Mouse (Mus musculus): ENCODE measurements around the gene Ddx27. TPM values are rescaled to one million over a fixed set of nuclear protein-coding genes. Genes with fewer than 3 reads are reported as not detected.

Gene Ddx27
- polyA plus RNA-seq, 1 experiment from 2014 or later, result 42.6 TPM

- H3K9me3 ChIP-seq (replicated peaks; ENCODE audit: control insufficient read depth, low read length), result no peaks in the 10 kb centered on the region
- no peak overlapping the region for H3K27ac ChIP-seq (replicated peaks; ENCODE audit: low read depth, low read length)
- no peak for ATAC-seq (replicated peaks; ENCODE audit: insufficient number of reproducible peaks, low FRiP score, low TSS enrichment, low read depth)
- peaks cover 15% of the 10 kb centered on the region for H3K36me3 ChIP-seq (replicated peaks; ENCODE audit: control insufficient read depth, insufficient read depth, low read depth, low read length)
- no peak overlapping the region for H3K4me3 ChIP-seq (ENCODE audit: low read depth, low read length)
- H3K4me1 ChIP-seq (ENCODE audit: control insufficient read depth, insufficient read depth, low read length), result no peaks in the 10 kb centered on the region
- WGBS, result 96% methylated on average over 12 of the region's 12 CpGs
- H3K4me2 ChIP-seq (ENCODE audit: low read depth, low read length), result no peak overlapping the region
- H3K9ac ChIP-seq (replicated peaks; ENCODE audit: low read length), result no peak overlapping the region
- no peak for DNase-seq (ENCODE audit: low spot score)
- H3K27me3 ChIP-seq (ENCODE audit: control insufficient read depth, insufficient read depth, low read length), result no peaks in the 10 kb centered on the region
Observed at GRCm38 (mm10) chr2:167037710-167038109, 22.7 kb downstream of the Ddx27 start.

GRCm38 (mm10) chr2:167038297-167038696, 23.3 kb downstream of the Ddx27 start:
- H3K9ac ChIP-seq (replicated peaks; ENCODE audit: low read length), result no peak overlapping the region
- 92% methylated on average over 6 of the region's 6 CpGs for WGBS
- no peaks in the 10 kb centered on the region for H3K4me1 ChIP-seq (ENCODE audit: control insufficient read depth, insufficient read depth, low read length)
- peaks cover 17% of the 10 kb centered on the region for H3K36me3 ChIP-seq (replicated peaks; ENCODE audit: control insufficient read depth, insufficient read depth, low read depth, low read length)
- H3K4me3 ChIP-seq (ENCODE audit: low read depth, low read length), result no peak overlapping the region
- H3K27me3 ChIP-seq (ENCODE audit: control insufficient read depth, insufficient read depth, low read length), result no peaks in the 10 kb centered on the region
- ATAC-seq (replicated peaks; ENCODE audit: insufficient number of reproducible peaks, low FRiP score, low TSS enrichment, low read depth) (no peak), DNase-seq (ENCODE audit: low spot score) (no peak)
- H3K27ac ChIP-seq (replicated peaks; ENCODE audit: low read depth, low read length), result no peak overlapping the region
- no peaks in the 10 kb centered on the region for H3K9me3 ChIP-seq (replicated peaks; ENCODE audit: control insufficient read depth, low read length)
- no peak overlapping the region for H3K4me2 ChIP-seq (ENCODE audit: low read depth, low read length)

DNA sequence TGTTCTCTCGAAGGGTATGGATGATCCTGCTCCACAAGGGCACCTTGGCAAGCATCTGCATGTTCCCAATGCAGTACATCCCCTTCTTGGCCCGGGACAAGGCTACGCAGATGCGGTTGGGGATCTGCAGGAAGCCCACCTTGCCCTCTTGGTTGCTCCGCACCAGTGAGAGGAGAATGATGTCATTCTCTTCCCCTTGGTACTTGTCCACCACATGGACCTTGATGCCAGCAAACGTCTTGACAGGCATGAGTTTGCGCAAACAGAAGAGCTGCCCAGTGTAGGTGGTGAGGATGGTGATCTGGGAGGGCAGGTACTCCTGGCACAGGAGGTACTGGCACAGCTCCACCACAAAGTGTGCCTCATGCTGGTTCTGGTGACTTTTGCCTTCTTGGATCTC, 23.7 kb downstream of the Ddx27 start:
- ATAC-seq (replicated peaks; ENCODE audit: insufficient number of reproducible peaks, low FRiP score, low TSS enrichment, low read depth), result no peak
- DNase-seq (ENCODE audit: low spot score), result no peak
- H3K4me3 ChIP-seq (ENCODE audit: low read depth, low read length), result no peak overlapping the region
- H3K4me2 ChIP-seq (ENCODE audit: low read depth, low read length), result no peak overlapping the region
- H3K27me3 ChIP-seq (ENCODE audit: control insufficient read depth, insufficient read depth, low read length), result no peaks in the 10 kb centered on the region
- H3K4me1 ChIP-seq (ENCODE audit: control insufficient read depth, insufficient read depth, low read length), result no peaks in the 10 kb centered on the region
- H3K9ac ChIP-seq (replicated peaks; ENCODE audit: low read length), result no peak overlapping the region
- H3K27ac ChIP-seq (replicated peaks; ENCODE audit: low read depth, low read length), result no peak overlapping the region
- H3K9me3 ChIP-seq (replicated peaks; ENCODE audit: control insufficient read depth, low read length), result no peaks in the 10 kb centered on the region
- H3K36me3 ChIP-seq (replicated peaks; ENCODE audit: control insufficient read depth, insufficient read depth, low read depth, low read length), result peaks cover 15% of the 10 kb centered on the region
- WGBS, result 91% methylated on average over 7 of the region's 7 CpGs

GRCm38 (mm10) chr2:167039386-167039785, 24.4 kb downstream of the Ddx27 start:
- Histone ChIP-seq H3K4me3 (ENCODE audit: low read depth, low read length) (no peak overlapping the region), H3K9ac (replicated peaks; ENCODE audit: low read length) (no peak overlapping the region), H3K36me3 (replicated peaks; ENCODE audit: control insufficient read depth, insufficient read depth, low read depth, low read length) (peaks cover 9% of the 10 kb centered on the region), H3K4me2 (ENCODE audit: low read depth, low read length) (no peak overlapping the region), H3K27ac (replicated peaks; ENCODE audit: low read depth, low read length) (no peak overlapping the region), H3K9me3 (replicated peaks; ENCODE audit: control insufficient read depth, low read length) (no peaks in the 10 kb centered on the region), H3K27me3 (ENCODE audit: control insufficient read depth, insufficient read depth, low read length) (no peaks in the 10 kb centered on the region), H3K4me1 (ENCODE audit: control insufficient read depth, insufficient read depth, low read length) (no peaks in the 10 kb centered on the region)
- ATAC-seq (replicated peaks; ENCODE audit: insufficient number of reproducible peaks, low FRiP score, low TSS enrichment, low read depth) (no peak), DNase-seq (ENCODE audit: low spot score) (no peak)
- 92% methylated on average over 8 of the region's 8 CpGs for WGBS

GRCm38 (mm10) chr2:167043400-167044121, 28.6 kb downstream of the Ddx27 start:
- H3K4me1 ChIP-seq (ENCODE audit: control insufficient read depth, insufficient read depth, low read length), result no peaks in the 10 kb centered on the region
- H3K27me3 ChIP-seq (ENCODE audit: control insufficient read depth, insufficient read depth, low read length), result no peaks in the 10 kb centered on the region
- no peak overlapping the region for H3K9ac ChIP-seq (replicated peaks; ENCODE audit: low read length)
- DNase-seq (ENCODE audit: low spot score) (no peak), ATAC-seq (replicated peaks; ENCODE audit: insufficient number of reproducible peaks, low FRiP score, low TSS enrichment, low read depth) (0 out of 2 replicates have a peak, but pooled peaks have one; percentile 52)
- no peak overlapping the region for H3K4me2 ChIP-seq (ENCODE audit: low read depth, low read length)
- H3K4me3 ChIP-seq (ENCODE audit: low read depth, low read length), result no peak overlapping the region
- H3K36me3 ChIP-seq (replicated peaks; ENCODE audit: control insufficient read depth, insufficient read depth, low read depth, low read length), result peaks cover 8% of the 10 kb centered on the region
- H3K27ac ChIP-seq (replicated peaks; ENCODE audit: low read depth, low read length), result no peak overlapping the region
- 90% methylated on average over 12 of the region's 12 CpGs for WGBS
- H3K9me3 ChIP-seq (replicated peaks; ENCODE audit: control insufficient read depth, low read length), result no peaks in the 10 kb centered on the region

GRCm38 (mm10) chr2:167048223-167048622, 33.2 kb downstream of the Ddx27 start:
- H3K4me1 ChIP-seq (ENCODE audit: control insufficient read depth, insufficient read depth, low read length), result no peaks in the 10 kb centered on the region
- 94% methylated on average over 10 of the region's 10 CpGs for whole genome bisulfite sequencing
- H3K27ac ChIP-seq (replicated peaks; ENCODE audit: low read depth, low read length), result no peak overlapping the region
- DNase-seq (ENCODE audit: low spot score) (no peak), ATAC-seq (replicated peaks; ENCODE audit: insufficient number of reproducible peaks, low FRiP score, low TSS enrichment, low read depth) (no peak)
- peaks cover 6% of the 10 kb centered on the region for H3K36me3 ChIP-seq (replicated peaks; ENCODE audit: control insufficient read depth, insufficient read depth, low read depth, low read length)
- H3K9me3 ChIP-seq (replicated peaks; ENCODE audit: control insufficient read depth, low read length), result no peaks in the 10 kb centered on the region
- no peak overlapping the region for H3K4me2 ChIP-seq (ENCODE audit: low read depth, low read length)
- H3K4me3 ChIP-seq (ENCODE audit: low read depth, low read length), result no peak overlapping the region
- H3K27me3 ChIP-seq (ENCODE audit: control insufficient read depth, insufficient read depth, low read length), result no peaks in the 10 kb centered on the region
- no peak overlapping the region for H3K9ac ChIP-seq (replicated peaks; ENCODE audit: low read length)

- H3K4me1 ChIP-seq (ENCODE audit: control insufficient read depth, insufficient read depth, low read length), result no peaks in the 10 kb centered on the region
- no peak overlapping the region for H3K9ac ChIP-seq (replicated peaks; ENCODE audit: low read length)
- H3K4me3 ChIP-seq (ENCODE audit: low read depth, low read length), result no peak overlapping the region
- H3K27ac ChIP-seq (replicated peaks; ENCODE audit: low read depth, low read length), result no peak overlapping the region
- DNase-seq (ENCODE audit: low spot score) (no peak), ATAC-seq (replicated peaks; ENCODE audit: insufficient number of reproducible peaks, low FRiP score, low TSS enrichment, low read depth) (no peak)
- peaks cover 6% of the 10 kb centered on the region for H3K36me3 ChIP-seq (replicated peaks; ENCODE audit: control insufficient read depth, insufficient read depth, low read depth, low read length)
- 90% methylated on average over 8 of the region's 8 CpGs for WGBS
- no peaks in the 10 kb centered on the region for H3K27me3 ChIP-seq (ENCODE audit: control insufficient read depth, insufficient read depth, low read length)
- no peaks in the 10 kb centered on the region for H3K9me3 ChIP-seq (replicated peaks; ENCODE audit: control insufficient read depth, low read length)
- H3K4me2 ChIP-seq (ENCODE audit: low read depth, low read length), result no peak overlapping the region
Observed at GRCm38 (mm10) chr2:167048698-167049358, 33.8 kb downstream of the Ddx27 start.

DNA sequence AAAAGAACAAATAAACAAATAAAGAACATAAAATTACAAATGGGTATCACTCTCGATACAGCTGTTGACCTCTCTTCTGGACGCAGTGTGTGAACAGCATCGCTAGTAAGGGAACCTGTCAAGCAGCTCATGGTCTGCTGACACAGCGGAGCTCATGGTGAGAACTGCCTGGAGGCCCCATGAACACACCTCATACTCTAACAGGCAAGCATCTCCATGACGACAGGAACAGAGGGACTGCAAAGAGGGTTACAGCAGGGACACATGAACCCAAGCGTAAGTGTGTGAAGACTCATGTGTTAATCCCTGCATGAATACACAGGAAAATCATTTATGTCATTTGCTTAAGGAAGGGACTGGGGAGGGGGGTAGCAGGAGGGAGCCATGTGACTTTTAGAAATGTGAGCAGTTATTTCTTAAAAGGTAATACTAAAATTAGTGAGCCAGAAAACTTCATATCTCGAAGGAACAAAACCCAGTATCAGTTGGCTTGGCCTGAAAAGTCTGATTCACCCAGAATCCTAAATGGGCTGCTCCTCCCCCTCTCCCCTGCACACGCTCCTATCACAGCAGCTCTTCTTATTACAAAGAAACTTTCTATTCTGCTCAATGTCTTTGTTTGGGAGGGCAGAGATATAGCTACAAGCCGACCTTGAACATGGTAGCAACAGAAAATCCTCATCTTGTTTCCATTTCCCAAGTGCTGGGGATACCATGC, 38.3 kb downstream of the Ddx27 start:
- Histone ChIP-seq H3K27ac (replicated peaks; ENCODE audit: low read depth, low read length) (no peak overlapping the region), H3K27me3 (ENCODE audit: control insufficient read depth, insufficient read depth, low read length) (no peaks in the 10 kb centered on the region), H3K4me1 (ENCODE audit: control insufficient read depth, insufficient read depth, low read length) (no peaks in the 10 kb centered on the region), H3K4me3 (ENCODE audit: low read depth, low read length) (no peak overlapping the region), H3K9me3 (replicated peaks; ENCODE audit: control insufficient read depth, low read length) (no peaks in the 10 kb centered on the region), H3K36me3 (replicated peaks; ENCODE audit: control insufficient read depth, insufficient read depth, low read depth, low read length) (peaks cover 6% of the 10 kb centered on the region), H3K9ac (replicated peaks; ENCODE audit: low read length) (no peak overlapping the region), H3K4me2 (ENCODE audit: low read depth, low read length) (no peak overlapping the region)
- DNase-seq (ENCODE audit: low spot score) (no peak), ATAC-seq (replicated peaks; ENCODE audit: insufficient number of reproducible peaks, low FRiP score, low TSS enrichment, low read depth) (0 out of 2 replicates have a peak, but pooled peaks have one; percentile 39)
- 79% methylated on average over 9 of the region's 9 CpGs for WGBS

All from embryonic facial prominence, embryonic 11.5 days (tissue).